Mouse (Mus musculus): ENCODE results near the gene Mrpl51.

Mrpl51 gene

DNA sequence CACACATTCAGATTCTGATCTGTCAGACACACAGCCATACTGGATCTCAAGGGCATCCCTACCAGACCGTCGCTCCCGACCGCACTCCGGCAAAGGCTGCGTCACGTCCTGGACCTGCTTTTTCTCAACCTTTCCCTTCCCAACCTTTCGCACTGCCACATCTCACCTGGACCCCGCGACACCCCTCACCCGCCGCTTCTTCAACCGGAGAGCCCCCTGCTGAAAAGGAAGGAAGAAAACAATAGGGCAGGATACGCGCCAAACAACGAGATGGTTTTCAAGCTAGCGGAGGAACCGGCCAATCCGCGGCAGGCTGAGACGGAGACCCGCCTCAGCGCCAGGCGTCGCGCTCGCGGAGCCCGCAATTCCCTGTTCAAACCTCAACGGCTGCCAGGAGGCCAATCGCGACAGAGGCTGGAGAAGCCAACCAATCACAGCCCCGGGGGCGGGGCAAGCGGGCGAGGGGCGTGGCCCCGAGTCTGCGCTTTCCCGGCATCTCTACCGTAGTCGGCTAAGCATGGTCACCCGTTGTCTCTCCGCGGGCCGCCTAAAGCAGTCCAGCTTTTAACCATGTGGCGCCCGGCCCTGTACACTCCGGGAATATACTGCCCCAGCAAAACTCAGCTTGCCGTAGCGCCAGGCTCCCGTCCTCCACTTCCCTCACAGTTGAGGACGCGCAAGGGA, at the start of gene Mrpl51, which contains the start of gene Ncapd2:
Mrpl51 (plus strand) TSS at position 470 of the 684 bp plus-strand sequence.
Ncapd2 (minus strand) TSS at position 370 of the 684 bp plus-strand sequence.
- peak; percentile 99 for DNase-seq (ENCODE audit: extremely low read depth, insufficient read length, low spot score)

DNA sequence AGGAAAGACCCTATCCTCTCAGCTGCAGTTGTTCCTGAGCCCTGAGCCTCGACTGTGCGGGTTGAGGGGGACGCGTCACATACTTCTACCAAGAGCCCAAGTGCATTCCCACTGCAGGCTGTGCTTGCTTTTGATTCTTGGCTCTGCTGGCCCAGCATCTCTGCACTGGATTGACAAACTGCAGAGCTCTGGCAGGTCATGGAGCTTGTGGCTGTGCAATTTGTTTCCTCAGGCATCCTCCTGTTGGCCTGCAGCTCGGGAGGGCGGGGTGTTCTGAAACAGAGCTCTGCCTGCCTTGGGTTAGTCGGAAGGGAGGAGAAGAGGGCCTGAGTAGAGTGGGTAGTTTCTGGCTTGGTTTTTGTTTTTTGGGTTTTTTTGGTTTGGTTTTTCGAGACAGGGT, 49.2 kb upstream of the Mrpl51 start:
- DNase-seq (ENCODE audit: extremely low read depth, insufficient read length, low spot score), result no peak

DNA sequence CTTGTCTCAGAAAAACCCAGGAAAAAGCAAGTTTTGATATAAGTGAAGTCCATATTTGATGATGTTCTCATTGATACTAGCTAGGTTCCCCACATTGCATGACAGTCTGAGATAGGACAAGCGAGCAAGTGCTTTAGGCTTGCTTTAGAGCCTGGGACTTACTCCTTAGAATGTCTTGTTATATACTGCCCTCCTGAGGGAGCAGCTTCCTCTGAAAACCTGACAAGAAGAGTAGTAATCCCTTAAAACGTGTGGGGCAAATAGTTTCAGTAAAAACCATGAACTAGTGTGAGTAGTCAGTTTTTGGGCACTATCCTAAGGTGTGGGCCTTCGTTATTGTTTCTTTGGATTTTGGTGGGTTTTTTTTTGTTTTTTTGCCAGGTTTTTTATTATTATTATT, 48.5 kb upstream of the Mrpl51 start:
- no peak for DNase-seq (ENCODE audit: extremely low read depth, insufficient read length, low spot score)

DNA sequence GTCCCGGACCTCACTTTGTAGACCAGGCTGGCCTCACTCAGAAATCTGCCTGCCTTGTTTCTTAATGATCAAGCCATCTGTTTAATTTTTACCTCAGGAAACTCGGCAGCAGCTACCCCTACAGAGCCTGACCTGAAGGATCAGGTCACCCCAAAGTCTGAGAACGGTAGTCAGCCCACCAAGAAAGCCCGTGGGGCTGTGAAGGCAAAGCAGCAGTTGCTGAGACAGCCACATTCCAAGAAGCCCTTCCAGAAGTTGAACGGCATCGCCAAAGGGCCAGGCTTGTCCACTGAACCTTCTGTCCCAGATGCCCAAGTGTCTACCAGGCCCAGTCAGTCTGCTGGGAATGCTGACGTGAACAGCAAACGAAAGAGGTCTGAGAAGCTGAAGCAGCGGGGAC, 47.7 kb upstream of the Mrpl51 start:
- no peak for DNase-seq (ENCODE audit: extremely low read depth, insufficient read length, low spot score)

DNA sequence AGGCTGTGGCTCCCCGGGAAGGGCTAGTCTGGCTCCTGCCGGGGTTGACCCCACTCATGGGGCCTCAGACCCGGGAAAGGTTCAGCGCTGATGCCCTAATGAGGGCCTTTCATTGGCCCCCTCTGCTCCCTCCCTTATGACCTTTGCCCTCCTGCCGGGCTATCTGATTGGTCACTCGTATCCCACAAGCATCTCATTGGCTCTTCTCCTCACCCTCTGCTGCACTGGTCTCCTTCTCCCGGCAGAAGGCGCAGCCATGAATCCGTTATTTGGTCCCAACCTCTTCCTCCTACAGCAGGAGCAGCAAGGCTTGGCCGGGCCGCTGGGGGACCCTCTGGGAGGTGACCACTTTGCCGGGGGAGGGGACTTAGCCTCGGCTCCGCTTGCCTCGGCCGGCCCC, 46.6 kb upstream of the Mrpl51 start, which contains the start of gene Iffo1:
Iffo1 (plus strand) TSS at position 241 of the 400 bp plus-strand sequence.
- no peak for DNase-seq (ENCODE audit: extremely low read depth, insufficient read length, low spot score)

DNA sequence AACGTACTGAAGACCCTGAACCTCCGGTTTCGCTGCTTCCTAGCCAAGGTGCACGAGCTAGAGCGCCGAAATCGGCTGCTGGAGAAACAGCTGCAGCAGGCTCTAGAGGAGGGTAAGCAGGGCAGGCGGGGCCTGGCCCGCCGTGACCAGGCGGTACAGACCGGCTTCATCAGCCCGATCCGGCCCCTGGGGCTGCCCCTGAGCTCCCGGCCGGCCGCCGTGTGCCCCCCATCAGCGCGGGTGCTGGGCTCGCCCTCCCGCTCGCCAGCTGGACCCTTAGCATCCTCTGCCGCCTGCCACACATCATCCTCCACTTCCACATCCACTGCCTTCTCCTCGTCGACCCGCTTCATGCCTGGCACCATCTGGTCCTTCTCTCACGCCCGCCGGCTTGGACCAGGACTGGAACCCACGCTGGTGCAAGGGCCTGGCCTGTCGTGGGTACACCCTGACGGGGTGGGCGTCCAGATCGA, 46.1 kb upstream of the Mrpl51 start:
- DNase-seq (ENCODE audit: extremely low read depth, insufficient read length, low spot score), result no peak

DNA sequence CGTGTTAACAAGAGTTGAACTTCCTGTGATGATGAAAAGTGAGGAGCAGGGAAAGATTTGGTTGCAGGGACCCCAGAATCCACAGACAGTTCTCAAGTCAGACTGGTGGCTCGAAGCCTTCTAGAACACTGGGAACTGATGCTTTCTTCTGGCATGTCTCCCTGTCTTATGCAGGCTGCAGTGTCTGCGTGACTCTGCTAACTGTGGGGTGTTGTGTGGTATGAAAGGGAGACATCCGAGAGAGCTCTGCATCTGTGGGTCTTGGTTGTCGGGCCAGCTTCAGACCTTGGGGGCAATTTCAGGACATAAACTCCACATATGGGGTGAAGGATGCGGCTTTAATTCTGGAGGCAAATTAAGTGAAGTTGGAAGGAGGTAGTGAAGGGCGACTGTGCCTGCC, 45.5 kb upstream of the Mrpl51 start:
- no peak for DNase-seq (ENCODE audit: extremely low read depth, insufficient read length, low spot score)

DNA sequence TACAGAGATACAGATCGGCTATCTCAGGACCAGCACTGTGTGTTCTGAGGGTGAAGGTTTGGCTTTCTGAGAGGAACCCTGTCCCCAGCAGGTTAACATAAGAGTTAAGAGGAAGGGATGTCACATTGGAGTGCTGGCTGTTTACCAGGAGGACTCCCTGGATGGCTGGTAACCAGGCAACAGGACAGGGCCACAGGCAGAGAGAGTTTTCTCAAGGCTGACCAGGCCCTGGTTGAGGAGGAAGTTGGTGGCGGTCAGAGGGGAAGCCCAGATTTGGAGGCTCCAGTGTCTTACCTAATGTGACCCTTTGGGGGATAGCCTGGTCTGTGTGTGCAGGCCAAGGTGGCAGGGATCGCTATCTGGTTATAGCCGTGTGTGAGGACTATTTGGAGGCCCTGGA, 44.8 kb upstream of the Mrpl51 start:
- DNase-seq (ENCODE audit: extremely low read depth, insufficient read length, low spot score), result no peak

DNA sequence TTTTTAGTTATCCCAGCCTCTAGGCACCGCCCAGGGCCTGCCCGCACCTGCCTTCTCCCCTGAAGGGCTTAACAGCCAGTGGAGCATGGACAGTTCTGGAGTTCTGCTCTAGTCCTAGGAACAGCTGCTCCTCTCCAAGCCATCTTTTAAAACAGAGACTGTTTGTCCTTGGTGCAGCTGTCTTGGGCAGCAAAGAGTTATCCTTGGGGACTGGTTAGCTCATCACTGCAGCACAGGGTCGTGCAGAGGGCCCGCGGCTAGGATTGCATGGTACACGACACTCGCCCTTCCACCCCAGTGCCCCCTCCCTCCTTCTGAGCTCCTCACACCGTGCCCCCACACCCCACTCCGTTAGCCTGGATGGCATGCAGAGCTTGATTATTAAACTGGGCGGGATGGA, 44.3 kb upstream of the Mrpl51 start:
- DNase-seq (ENCODE audit: extremely low read depth, insufficient read length, low spot score), result no peak

DNA sequence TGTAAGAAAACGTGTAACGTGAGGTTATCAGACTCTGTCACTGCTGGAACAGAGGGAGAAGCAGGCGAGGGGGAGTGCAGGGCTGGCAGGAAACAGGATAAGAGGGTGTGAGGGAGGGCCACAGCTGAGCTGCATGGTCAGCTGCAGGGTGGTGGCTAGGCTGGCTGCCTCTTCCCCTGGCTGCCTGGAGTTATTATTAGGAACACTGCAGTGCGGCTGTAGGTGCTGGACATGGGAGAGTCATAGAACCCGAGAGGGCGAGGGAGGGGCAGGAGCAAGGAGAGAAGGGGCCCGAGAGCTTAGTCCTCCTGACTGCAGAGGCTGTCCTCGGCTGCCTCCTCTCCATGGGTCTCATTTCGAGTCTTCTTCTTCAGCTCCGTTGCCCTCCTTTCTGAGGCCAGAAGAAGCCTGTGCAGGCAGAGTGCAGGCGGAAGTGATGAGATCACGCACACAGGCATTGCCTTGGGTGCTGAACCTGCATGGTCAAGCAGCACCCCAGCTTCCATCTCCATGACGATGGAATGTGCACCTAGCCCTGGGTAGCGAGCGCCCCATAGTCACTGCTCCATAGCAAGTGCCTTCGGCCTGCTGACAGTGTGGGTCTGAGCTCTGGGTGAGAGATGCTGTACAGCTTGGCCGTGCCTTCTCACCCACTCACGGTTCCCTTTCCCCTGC, 43.2 kb upstream of the Mrpl51 start:
- no peak for DNase-seq (ENCODE audit: extremely low read depth, insufficient read length, low spot score)

DNA sequence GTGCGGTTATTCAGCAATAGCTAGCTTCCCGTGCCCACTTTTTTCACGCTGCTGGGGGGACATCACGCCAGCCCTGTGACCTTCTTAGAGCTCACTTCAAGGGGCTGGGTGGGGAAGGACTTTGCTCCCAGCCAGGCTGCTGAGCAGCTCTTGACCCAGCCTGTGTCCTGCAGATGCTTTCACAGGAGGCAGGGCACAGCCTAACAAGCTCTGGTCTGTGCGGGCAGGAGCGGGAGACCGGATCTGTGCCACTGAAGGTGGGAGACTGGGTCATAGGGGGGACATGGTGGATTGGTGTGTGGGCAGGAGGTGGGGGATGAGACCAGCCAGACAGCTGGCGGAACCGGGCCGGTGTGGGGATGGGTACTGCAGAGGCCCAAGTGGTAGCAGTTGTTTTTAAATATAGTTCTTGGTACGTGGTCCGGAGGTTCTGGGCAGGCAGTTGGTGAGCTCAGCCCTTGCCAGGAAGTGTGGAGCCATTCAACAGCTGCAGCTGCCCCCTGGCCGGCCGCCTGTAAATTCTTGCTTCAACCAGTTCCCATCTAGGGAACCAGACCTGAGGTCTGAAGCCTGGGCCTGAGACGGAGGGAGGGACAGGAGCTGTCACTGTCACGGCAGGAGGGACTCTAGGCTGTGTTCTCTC, 42.6 kb upstream of the Mrpl51 start:
- DNase-seq (ENCODE audit: extremely low read depth, insufficient read length, low spot score), result no peak

DNA sequence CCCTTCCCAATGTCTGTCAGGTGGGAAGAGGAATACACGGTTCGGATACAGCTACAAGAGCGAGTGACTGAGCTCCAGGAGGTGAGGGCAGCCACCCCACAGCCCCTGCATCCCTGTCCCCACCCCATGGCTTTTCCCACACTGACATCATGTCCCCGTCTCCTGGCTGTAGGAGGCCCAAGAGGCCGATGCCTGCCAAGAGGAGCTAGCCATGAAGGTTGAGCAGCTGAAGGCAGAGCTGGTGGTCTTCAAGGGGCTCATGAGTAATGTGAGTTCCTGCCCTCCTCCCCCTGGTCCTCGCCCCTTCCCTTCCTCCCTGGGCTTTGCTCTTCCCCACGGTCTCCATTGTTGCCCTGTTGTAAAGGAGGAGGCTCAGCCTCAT, 42.0 kb upstream of the Mrpl51 start:
- DNase-seq (ENCODE audit: extremely low read depth, insufficient read length, low spot score), result no peak

DNA sequence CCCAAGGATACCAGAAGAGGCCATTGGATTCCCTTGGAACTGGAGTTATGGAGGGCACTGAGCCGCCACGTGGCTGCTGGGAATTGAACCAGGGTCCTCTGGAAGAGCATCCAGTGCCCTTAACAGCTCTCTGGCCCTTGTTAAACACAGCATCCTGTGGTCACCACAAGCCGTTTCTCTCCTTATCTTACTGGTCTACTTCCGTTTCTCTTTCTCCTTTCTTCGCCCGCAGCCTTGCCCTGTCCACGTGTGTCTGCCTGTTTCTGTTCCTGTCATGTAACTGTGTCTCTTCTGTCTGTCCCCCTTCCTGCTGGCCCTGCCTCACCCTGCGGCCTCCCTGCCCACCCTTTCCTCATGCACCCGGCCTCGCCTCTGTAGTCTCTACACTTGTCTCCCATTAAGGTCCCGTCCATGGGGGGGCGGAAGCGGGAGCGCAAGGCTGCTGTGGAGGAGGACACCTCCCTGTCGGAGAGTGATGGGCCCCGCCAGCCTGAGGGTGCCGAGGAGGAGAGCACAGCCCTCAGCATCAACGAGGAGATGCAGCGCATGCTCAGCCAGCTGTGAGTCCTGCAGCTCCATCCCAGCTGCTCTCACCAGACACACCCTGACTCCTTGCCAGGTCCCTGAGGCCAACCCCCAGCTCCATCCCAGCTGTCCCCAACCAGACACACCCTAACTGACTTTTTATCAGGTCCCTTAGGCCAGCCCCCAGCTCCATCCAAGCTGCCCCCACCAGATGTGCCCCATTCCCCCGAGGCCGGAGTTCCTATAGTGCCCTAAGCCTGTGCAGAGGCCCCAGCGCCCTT, 39.2 kb upstream of the Mrpl51 start:
- no peak for DNase-seq (ENCODE audit: extremely low read depth, insufficient read length, low spot score)

DNA sequence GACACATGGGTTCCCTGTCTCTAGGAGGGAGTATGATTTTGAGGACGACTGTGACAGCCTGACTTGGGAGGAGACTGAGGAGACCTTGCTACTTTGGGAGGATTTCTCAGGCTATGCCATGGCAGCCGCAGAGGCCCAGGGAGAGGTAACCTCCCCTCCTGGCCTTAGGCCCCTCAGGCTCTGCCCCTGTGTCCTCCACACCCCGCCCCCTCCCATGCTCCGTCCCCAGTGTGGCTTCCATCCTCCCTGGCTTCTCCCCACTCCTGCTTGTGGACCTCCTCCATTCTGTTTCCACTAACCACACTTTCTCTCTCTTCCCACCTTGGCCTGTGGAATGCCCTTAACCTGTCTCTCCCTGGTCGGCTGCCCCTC, 38.6 kb upstream of the Mrpl51 start:
- no peak for DNase-seq (ENCODE audit: extremely low read depth, insufficient read length, low spot score)

DNA sequence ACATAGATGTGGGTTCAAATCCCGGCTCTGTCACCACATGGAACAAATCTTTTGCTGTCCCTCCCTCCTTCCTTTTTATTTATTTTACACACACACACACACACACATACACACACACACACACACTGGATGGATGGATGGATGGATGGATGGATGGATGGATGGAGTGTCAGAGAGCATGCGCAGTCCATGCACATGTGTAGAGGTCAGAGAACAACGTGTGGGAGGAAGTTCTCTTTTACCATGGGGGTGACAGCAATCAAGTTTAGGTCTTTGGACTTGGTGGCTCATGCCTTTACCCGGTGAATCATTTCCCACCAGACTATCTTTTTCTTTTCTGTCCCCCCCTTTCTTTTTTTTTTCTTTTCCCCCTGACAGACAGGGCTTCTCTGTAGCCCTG, 37.9 kb upstream of the Mrpl51 start:
- DNase-seq (ENCODE audit: extremely low read depth, insufficient read length, low spot score), result no peak

DNA sequence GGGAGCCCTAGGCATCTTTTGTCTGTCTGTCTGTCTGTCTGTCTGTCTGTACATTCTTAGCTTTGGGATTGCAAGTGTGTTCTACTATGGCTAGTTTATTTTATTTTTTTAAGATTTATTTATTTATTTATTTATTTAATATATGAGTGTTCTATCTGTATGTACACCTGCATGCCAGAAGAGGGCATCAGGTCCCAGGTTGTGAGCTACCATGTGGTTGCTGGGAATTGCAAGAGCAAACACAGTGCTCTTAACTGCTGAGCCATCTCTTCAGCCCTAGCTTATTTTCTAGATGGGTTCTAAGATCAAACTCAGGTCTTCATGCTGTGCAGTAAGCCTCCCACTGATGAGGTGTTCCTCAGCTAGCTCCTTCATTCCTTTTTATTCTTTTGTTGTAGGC, 37.1 kb upstream of the Mrpl51 start:
- DNase-seq (ENCODE audit: extremely low read depth, insufficient read length, low spot score), result no peak

DNA sequence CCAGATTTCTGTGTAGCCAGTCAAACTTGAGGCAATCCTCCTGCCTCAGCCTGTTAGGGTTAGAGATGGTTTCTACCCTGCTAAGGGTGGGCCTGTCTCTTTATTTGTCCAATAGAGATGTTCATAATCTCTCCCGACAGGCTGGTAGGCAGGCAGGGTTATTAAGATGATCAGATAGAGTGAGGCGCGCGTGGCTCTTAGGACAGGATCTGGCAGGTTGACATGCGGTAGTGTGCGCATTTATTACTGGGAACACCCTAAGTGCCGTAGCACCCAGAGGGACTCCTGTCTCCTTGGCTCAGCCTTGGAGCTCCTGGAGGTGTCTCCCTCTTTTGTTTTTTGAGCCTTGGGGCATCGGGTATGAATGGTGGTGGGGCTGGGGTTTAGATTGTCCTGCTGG, 36.3 kb upstream of the Mrpl51 start:
- no peak for DNase-seq (ENCODE audit: extremely low read depth, insufficient read length, low spot score)

DNA sequence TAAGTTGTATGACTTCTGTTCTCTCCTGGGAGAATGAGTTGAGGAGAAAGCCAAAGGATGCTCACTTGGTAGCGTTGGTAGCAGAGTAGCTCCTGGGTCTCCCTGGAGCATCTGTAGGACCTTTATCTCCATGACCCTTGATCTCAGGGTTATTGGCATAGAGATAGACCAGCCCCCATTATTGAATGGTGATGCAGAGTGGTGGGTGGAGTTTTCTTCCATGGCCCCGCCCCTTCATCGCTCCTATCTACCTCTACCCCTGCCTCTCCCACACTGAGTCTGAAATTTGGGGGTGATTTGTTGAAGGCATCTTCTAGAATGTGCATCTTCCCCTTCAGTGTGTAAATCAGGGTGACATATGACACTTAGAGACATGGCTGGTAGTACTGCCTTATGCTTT, 35.1 kb upstream of the Mrpl51 start:
- no peak for DNase-seq (ENCODE audit: extremely low read depth, insufficient read length, low spot score)

DNA sequence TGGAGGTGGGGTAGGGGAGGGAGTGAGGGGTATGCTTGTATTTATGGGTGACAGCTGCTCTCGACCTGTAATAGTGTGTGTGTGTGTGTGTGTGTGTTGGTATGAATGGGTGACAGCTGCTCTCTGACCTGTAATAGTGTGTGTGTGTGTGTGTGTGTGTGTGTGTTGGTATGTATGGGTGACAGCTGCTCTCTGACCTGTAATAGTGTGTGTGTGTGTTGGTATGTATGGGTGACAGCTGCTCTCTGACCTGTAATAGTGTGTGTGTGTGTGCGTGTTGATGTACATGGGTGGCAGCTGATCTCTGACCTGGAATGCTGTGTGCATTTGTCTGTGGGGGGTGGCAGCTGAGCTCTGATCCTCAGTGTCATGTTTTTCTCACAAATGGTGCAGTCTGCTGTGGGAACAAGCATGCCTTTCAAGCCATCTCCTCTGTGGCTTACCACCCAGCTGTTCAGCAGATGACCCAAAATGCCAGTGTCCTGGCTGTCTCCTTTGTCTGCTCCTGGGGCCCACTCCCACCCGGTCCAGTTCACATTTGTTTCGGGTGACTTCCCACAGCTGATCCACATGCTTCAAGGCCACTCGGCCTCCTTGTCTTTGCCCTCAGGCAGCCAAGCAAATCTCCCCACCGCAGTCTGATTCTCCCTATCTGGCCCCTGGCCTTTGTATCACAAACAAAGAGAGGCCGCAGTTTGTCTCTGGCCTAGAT, 34.5 kb upstream of the Mrpl51 start:
- no peak for DNase-seq (ENCODE audit: extremely low read depth, insufficient read length, low spot score)

DNA sequence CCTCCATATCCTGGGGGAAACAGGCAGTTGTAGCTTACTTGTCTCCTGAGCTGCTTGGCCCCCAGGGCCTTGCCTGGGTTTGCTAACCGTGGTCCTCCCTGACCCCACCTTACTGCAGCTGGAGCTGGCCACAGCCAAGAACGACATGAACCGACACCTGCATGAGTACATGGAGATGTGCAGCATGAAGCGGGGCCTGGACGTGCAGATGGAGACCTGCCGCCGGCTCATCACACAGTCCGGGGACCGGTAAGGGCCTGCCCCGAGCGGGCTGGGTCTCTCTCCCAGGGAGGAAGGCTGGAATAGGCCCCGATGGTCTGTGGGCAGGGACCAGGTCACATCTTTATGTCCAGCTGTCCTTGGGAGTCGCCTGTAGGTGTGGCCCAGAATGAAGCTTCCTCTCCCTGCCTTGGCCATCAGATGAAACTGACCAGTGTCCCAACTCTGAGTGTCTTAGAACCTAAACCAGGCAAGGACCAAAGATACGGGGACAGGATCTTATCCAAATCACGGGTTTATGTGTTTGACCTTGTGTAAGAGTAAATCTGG, 32.6 kb upstream of the Mrpl51 start:
- peak; percentile 34 for DNase-seq (ENCODE audit: extremely low read depth, insufficient read length, low spot score)

Data from 3134 (cell line).